In the genomic region with DNA sequence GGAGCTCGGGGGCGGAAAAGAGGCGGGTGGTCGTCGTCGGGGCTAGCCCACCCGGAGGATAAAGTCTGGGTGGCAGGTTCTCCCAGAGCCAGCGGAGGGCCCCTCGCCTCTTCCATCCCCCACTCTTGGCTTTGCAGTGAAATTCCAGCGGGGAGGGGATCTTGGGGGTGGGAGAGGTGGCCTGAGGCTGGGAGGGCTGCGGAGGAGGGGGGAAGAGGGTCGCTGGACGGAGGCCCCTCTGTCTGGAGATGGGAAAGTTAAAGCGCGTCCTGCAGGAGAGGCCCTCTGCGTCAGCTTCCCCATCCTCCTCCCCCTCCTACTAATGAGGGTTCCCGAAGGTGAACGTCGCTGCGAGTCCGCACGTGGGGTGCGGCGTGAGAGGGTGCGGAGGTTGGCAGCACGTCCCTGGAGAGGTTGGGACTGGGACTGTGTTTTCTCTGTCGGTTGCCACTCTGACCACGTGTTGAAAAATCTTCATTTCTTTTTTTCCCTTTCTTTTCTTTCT, we compare ENCODE assay signal across 8 mouse cellular contexts. TPM values are rescaled to one million over a fixed set of nuclear protein-coding genes. Genes with fewer than 3 reads are reported as not detected.
A peak's percentile ranks its signal among the peaks of the same experiment; 100 is the strongest.
DNase-seq lines count a peak whose midpoint lies in the region; ATAC-seq lines count a peak whose summit lies in the region.

No protein-coding gene starts in this region.

- peak; percentile 35 for DNase-seq in gastrocnemius, postnatal 25 days
- no peak for DNase-seq in gastrocnemius, postnatal 14 days
- DNase-seq in embryo, embryonic 10 days (ENCODE audit: low spot score): peak; percentile 81
- DNase-seq in kidney, postnatal 10 days: peak; percentile 66
- peak; percentile 94 for DNase-seq in midbrain, embryonic 11.5 days (ENCODE audit: low spot score, missing footprints)
- no peak for DNase-seq in cerebellum, postnatal 25 days
- DNase-seq in urinary bladder, adult 18-20 months (ENCODE audit: low spot score in 2 of 2): no peak

- no peaks in the 10 kb centered on the region for H3K9me3 ChIP-seq in heart, embryonic 14.5 days (ENCODE audit: control insufficient read depth, low read length)
- H3K9me3 ChIP-seq in midbrain, embryonic 11.5 days (ENCODE audit: control insufficient read depth, low read length): no peaks in the 10 kb centered on the region

- peak overlapping the region; percentile 54 to 69 for H3K4me3 ChIP-seq in heart, embryonic 14.5 days (ENCODE audit: control insufficient read depth in 1 of 2, insufficient read depth in 1 of 2, low read depth in 1 of 2, low read length in 2 of 2)
- H3K4me3 ChIP-seq in midbrain, embryonic 11.5 days (ENCODE audit: low read depth, low read length): peak overlapping the region; percentile 63

- peaks cover 1% of the 10 kb centered on the region for H3K36me3 ChIP-seq in heart, embryonic 14.5 days (ENCODE audit: control insufficient read depth, insufficient read depth, low read length)
- no peaks in the 10 kb centered on the region for H3K36me3 ChIP-seq in midbrain, embryonic 11.5 days (ENCODE audit: control insufficient read depth, insufficient read depth, low read length)

- intact Hi-C loops in gastrocnemius, postnatal 14 days (cut with DNase I; ENCODE audit: low total_unique reads): loop anchor here (10.0 kb wide), 1 partner anchor 101 kb away; no protein-coding TSS in a partner anchor

- H3K4me1 ChIP-seq in heart, embryonic 14.5 days (ENCODE audit: control insufficient read depth in 2 of 2, insufficient read depth in 2 of 2, low read length in 2 of 2): peaks cover 19 to 35% of the 10 kb centered on the region in 2 experiments
- H3K4me1 ChIP-seq in midbrain, embryonic 11.5 days (ENCODE audit: control insufficient read depth, insufficient read depth, low read length): peaks cover 39% of the 10 kb centered on the region

- H3K27ac ChIP-seq in heart, embryonic 14.5 days (replicated peaks in 1 of 2; ENCODE audit: control insufficient read depth in 1 of 2, insufficient read depth in 1 of 2, low read depth in 2 of 2, low read length in 2 of 2): peak overlapping the region in 1 of 2 experiments; percentile 79; a peak in 2 of 4 replicates
- peak overlapping the region; percentile 86; the same call in 1 of the 2 replicates for H3K27ac ChIP-seq in midbrain, embryonic 11.5 days (ENCODE audit: low read depth, low read length)

- H3K27me3 ChIP-seq in heart, embryonic 14.5 days (ENCODE audit: control insufficient read depth, insufficient read depth, low read length): no peaks in the 10 kb centered on the region
- H3K27me3 ChIP-seq in midbrain, embryonic 11.5 days (ENCODE audit: control insufficient read depth, insufficient read depth, low read length): peaks cover 8% of the 10 kb centered on the region

- WGBS in heart, embryonic 14.5 days: under 1% methylated on average over 28 of the region's 28 CpGs
- under 1% methylated on average over 25 of the region's 28 CpGs for WGBS in midbrain, embryonic 11.5 days

- ATAC-seq in heart, embryonic 14.5 days (ENCODE audit: insufficient number of reproducible peaks, insufficient read depth, low FRiP score, low read depth): no peak
- ATAC-seq in midbrain, embryonic 11.5 days (ENCODE audit: low FRiP score): peak; percentile 17

- H3K4me2 ChIP-seq in heart, embryonic 14.5 days (ENCODE audit: low read length): peak overlapping the region; percentile 87
- peak overlapping the region; percentile 84 for H3K4me2 ChIP-seq in midbrain, embryonic 11.5 days

- peak overlapping the region; percentile 69 for H3K9ac ChIP-seq in heart, embryonic 14.5 days (ENCODE audit: low read length)
- H3K9ac ChIP-seq in midbrain, embryonic 11.5 days (ENCODE audit: low read length): peak overlapping the region; percentile 33

RNA-seq across cellular contexts. Expression of a gene that starts 1.4 kb away (rescaled TPM):
- total RNA-seq in gastrocnemius, postnatal 25 days (2021): 10 to 100 TPM; 17.1 to 35.7 TPM
- total RNA-seq in gastrocnemius, postnatal 14 days (2021): 10 to 100 TPM; 17.6 to 31.6 TPM
- polyA plus RNA-seq in heart, embryonic 14.5 days (2014; fragmentation: Nextera tagmentation; extraction: Ambion mirVana): 532 and 571 TPM in 2 replicates
- polyA plus RNA-seq in midbrain, embryonic 11.5 days (2014; fragmentation: Nextera tagmentation; extraction: Ambion mirVana): 1,627 and 1,717 TPM in 2 replicates

RNA-seq across cellular contexts. Expression of a gene that starts 44.0 kb away (rescaled TPM):
- total RNA-seq in gastrocnemius, postnatal 25 days (2021): 10 to 100 TPM; 40.9 to 48.8 TPM
- 10 to 100 TPM; 16.4 to 18.9 TPM for total RNA-seq in gastrocnemius, postnatal 14 days (2021)
- 6.8 and 7.4 TPM in 2 replicates for polyA plus RNA-seq in heart, embryonic 14.5 days (2014; fragmentation: Nextera tagmentation; extraction: Ambion mirVana)
- 5.8 and 6.9 TPM in 2 replicates for polyA plus RNA-seq in midbrain, embryonic 11.5 days (2014; fragmentation: Nextera tagmentation; extraction: Ambion mirVana)

Comparison
In these comparisons a context has a peak if more than half of its experiments do, and no peak if none do; other contexts are left out.
1. DNase-seq: peak in gastrocnemius, postnatal 25 days (single experiment), embryo, embryonic 10 days (single experiment), kidney, postnatal 10 days (single experiment) and midbrain, embryonic 11.5 days (single experiment); none in gastrocnemius, postnatal 14 days (single experiment), cerebellum, postnatal 25 days (0 of 2) and urinary bladder, adult 18-20 months (0 of 2).